Mouse (Mus musculus): Measurements from ENCODE around the gene Vmn2r105.

Gene Vmn2r105

GRCm38 (mm10) chr17:20234952-20235351 lies at the start of gene Vmn2r105:
Gene Vmn2r105 (minus strand): TSS chr17:20235052.
- DNase-seq: no peak

DNA sequence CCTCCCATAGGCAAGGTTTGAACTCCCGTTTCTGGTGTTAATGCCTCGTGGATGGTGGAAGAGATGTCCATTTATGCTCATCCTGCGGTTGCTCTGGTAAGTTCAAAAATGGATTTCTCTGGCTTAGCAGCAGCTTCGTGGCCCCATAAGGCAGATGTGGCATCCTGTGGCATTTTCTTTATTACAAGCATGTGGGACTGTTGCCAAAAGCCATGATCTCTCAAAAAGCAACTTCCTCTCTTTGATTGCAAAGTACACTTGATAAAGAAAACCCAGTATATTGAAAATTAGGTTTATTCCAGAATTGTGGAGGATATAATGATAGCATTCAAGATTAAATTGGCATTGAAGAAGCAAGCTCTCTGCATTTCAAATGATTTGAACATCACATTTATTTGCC lies 20.7 kb upstream of the Vmn2r105 start:
- DNase-seq: no peak

GRCm38 (mm10) chr17:20182997-20183396 lies 51.9 kb downstream of the Vmn2r105 start, which contains the start of gene Fpr-rs6:
Gene Fpr-rs6 (minus strand): TSS chr17:20183097.
- DNase-seq: no peak
